Mouse (Mus musculus): ENCODE data around the gene Tmem183a.
A peak's percentile ranks its signal among the peaks of the same experiment; 100 is the strongest.

Tmem183a gene

GRCm38 (mm10) chr1:134361857-134362212, at the start of gene Tmem183a:
Tmem183a (minus strand) TSS chr1:134361979.
- peak; percentile 93 to 96 for DNase-seq (ENCODE audit: low spot score in 2 of 2)

GRCm38 (mm10) chr1:134408080-134408479, 46.3 kb upstream of the Tmem183a start:
- no peak for DNase-seq (ENCODE audit: low spot score in 2 of 2)

GRCm38 (mm10) chr1:134406414-134406771, 44.6 kb upstream of the Tmem183a start:
- no peak for DNase-seq (ENCODE audit: low spot score in 2 of 2)

GRCm38 (mm10) chr1:134405509-134406413, 44.0 kb upstream of the Tmem183a start, which contains the start of gene Cyb5r1:
Cyb5r1 (plus strand) TSS chr1:134405559.
- peak; percentile 65 to 80 for DNase-seq (ENCODE audit: low spot score in 2 of 2)

- no peak for DNase-seq (ENCODE audit: low spot score in 2 of 2)
Observed at GRCm38 (mm10) chr1:134399735-134400134, 38.0 kb upstream of the Tmem183a start.

GRCm38 (mm10) chr1:134398210-134398609, 36.4 kb upstream of the Tmem183a start:
- DNase-seq (ENCODE audit: low spot score in 2 of 2), result no peak

GRCm38 (mm10) chr1:134393827-134394226, 32.0 kb upstream of the Tmem183a start:
- no peak for DNase-seq (ENCODE audit: low spot score in 2 of 2)

GRCm38 (mm10) chr1:134385666-134386065, 23.9 kb upstream of the Tmem183a start, which contains the start of gene 4933406M09Rik:
4933406M09Rik (plus strand) TSS chr1:134385940.
- DNase-seq (ENCODE audit: low spot score in 2 of 2), result no peak

GRCm38 (mm10) chr1:134385176-134385575, 23.4 kb upstream of the Tmem183a start:
- DNase-seq (ENCODE audit: low spot score in 2 of 2), result no peak

GRCm38 (mm10) chr1:134384581-134384980, 22.8 kb upstream of the Tmem183a start:
- DNase-seq (ENCODE audit: low spot score in 2 of 2), result no peak

GRCm38 (mm10) chr1:134381795-134382625, 20.2 kb upstream of the Tmem183a start:
- no peak for DNase-seq (ENCODE audit: low spot score in 2 of 2)

GRCm38 (mm10) chr1:134381051-134381450, 19.3 kb upstream of the Tmem183a start:
- DNase-seq (ENCODE audit: low spot score in 2 of 2), result no peak

- DNase-seq (ENCODE audit: low spot score in 2 of 2), result no peak
Observed at GRCm38 (mm10) chr1:134374124-134374523, 12.3 kb upstream of the Tmem183a start.

- peak; percentile 66 to 72 for DNase-seq (ENCODE audit: low spot score in 2 of 2)
Observed at GRCm38 (mm10) chr1:134368777-134369337, 7.1 kb upstream of the Tmem183a start.

GRCm38 (mm10) chr1:134365491-134365890, 3.7 kb upstream of the Tmem183a start:
- peak in 1 of 2 experiments; percentile 19 for DNase-seq (ENCODE audit: low spot score in 2 of 2)

- no peak for DNase-seq (ENCODE audit: low spot score in 2 of 2)
Observed at GRCm38 (mm10) chr1:134363194-134363593, 1.4 kb upstream of the Tmem183a start.

GRCm38 (mm10) chr1:134361195-134361856, 453 bp downstream of the Tmem183a start:
- DNase-seq (ENCODE audit: low spot score in 2 of 2), result no peak

GRCm38 (mm10) chr1:134360656-134361055, 1.1 kb downstream of the Tmem183a start:
- no peak for DNase-seq (ENCODE audit: low spot score in 2 of 2)

GRCm38 (mm10) chr1:134357461-134357860, 4.3 kb downstream of the Tmem183a start:
- no peak for DNase-seq (ENCODE audit: low spot score in 2 of 2)

- DNase-seq (ENCODE audit: low spot score in 2 of 2), result no peak
Observed at GRCm38 (mm10) chr1:134353326-134353725, 8.5 kb downstream of the Tmem183a start.

GRCm38 (mm10) chr1:134347791-134348190, 14.0 kb downstream of the Tmem183a start:
- no peak for DNase-seq (ENCODE audit: low spot score in 2 of 2)

- DNase-seq (ENCODE audit: low spot score in 2 of 2), result no peak
Observed at GRCm38 (mm10) chr1:134345075-134345474, 16.7 kb downstream of the Tmem183a start.
